ENCODE assay signal across 24 mouse cellular contexts in the genomic region with DNA sequence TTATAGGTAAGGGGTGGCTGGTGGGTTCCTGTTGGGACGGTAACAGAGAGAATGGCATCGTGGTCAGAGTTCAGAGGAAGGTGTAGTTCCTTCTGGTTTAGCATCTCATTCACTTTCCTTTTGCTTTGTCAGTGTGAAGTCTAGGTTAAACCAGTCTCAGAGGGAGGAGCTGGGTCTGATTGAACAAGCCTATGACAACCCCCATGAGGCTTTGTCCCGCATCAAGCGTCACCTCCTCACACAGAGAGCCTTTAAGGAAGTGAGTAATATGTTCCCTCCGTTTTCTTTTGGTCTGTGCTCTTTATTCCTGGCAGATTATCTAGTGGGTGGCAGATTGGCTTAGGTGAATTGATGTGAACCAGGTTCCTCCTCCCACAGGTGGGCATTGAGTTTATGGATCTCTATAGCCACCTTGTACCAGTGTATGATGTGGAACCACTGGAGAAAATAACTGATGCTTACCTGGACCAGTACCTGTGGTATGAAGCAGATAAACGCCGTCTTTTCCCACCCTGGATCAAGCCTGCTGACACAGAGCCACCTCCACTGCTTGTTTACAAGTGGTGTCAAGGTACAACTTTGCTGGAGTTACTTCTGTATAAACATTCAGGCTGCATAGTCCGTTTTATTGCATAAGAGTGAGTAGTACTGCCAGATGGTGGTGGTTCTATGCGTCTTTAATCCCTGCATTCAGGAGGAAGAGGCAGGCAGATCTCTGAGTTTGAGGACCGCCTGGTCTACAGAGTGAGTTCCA. TPM values are rescaled to one million over a fixed set of nuclear protein-coding genes. Genes with fewer than 3 reads are reported as not detected.
"Had no signal": no experiment of that assay in that cellular context is flagged by ENCODE, and none has a peak within 500 bp of the region (broad histone marks: within the 10 kb centered on the region; RNA-seq: fewer than 3 reads in every experiment).

No protein-coding gene starts in this region.

- H3K27ac ChIP-seq: kidney, postnatal 0 days; layer of hippocampus, adult 2 months; limb, embryonic 10.5 days; limb, embryonic 13.5 days; liver, embryonic 13.5 days; midbrain, embryonic 15.5 days; neural tube, embryonic 12.5 days; neural tube, embryonic 15.5 days; stomach, embryonic 15.5 days had no signal

- H3K9ac ChIP-seq: limb, embryonic 13.5 days; liver, embryonic 13.5 days; midbrain, embryonic 15.5 days; neural tube, embryonic 12.5 days; neural tube, embryonic 15.5 days; stomach, embryonic 15.5 days had no signal

- H3K27me3 ChIP-seq: limb, embryonic 13.5 days; liver, embryonic 13.5 days; midbrain, embryonic 15.5 days; neural tube, embryonic 12.5 days; neural tube, embryonic 15.5 days; stomach, embryonic 15.5 days had no signal

- H3K4me3 ChIP-seq: layer of hippocampus, adult 2 months; limb, embryonic 10.5 days; limb, embryonic 13.5 days; liver, embryonic 13.5 days; midbrain, embryonic 15.5 days; neural tube, embryonic 12.5 days; neural tube, embryonic 15.5 days; stomach, embryonic 15.5 days had no signal

- H3K4me2 ChIP-seq: limb, embryonic 13.5 days; liver, embryonic 13.5 days; midbrain, embryonic 11.5 days; midbrain, embryonic 15.5 days; neural tube, embryonic 12.5 days; neural tube, embryonic 15.5 days; stomach, embryonic 15.5 days had no signal

- H3K9me3 ChIP-seq: limb, embryonic 10.5 days; limb, embryonic 13.5 days; liver, embryonic 13.5 days; midbrain, embryonic 15.5 days; neural tube, embryonic 12.5 days; neural tube, embryonic 15.5 days; stomach, embryonic 15.5 days had no signal

- ATAC-seq: inflammation-experienced regulatory T-cells, adult 6 months; intestine, postnatal 0 days; midbrain, embryonic 15.5 days had no signal

- DNase-seq: kidney, adult 2 months; layer of hippocampus, adult 9-11 months; liver, embryonic 13.5 days; lung, adult 2 months; lung, postnatal 14 days; lung, postnatal 4 days; retina, postnatal 1 day; right cerebral cortex, postnatal 25 days; spleen, adult 18-20 months; thymus, adult 18-20 months; thymus, postnatal 4 days had no signal

- H3K4me1 ChIP-seq: limb, embryonic 10.5 days; limb, embryonic 13.5 days; liver, embryonic 13.5 days; midbrain, embryonic 15.5 days; neural tube, embryonic 12.5 days; neural tube, embryonic 15.5 days had no signal

RNA-seq across cellular contexts. Expression of a gene that starts 15.4 kb away (rescaled TPM):
- total RNA-seq: megakaryocyte progenitor cell, adult 5-6 weeks had no signal
- polyA plus RNA-seq: inflammation-experienced regulatory T-cells, adult 6 months had no signal

RNA-seq across cellular contexts. Expression of a gene that starts 18.9 kb away (rescaled TPM):
- total RNA-seq: megakaryocyte-erythroid progenitor cell, adult 5-6 weeks had no signal
